Mouse (Mus musculus): ENCODE results near the gene Tipin. TPM values are rescaled to one million over a fixed set of nuclear protein-coding genes. Genes with fewer than 3 reads are reported as not detected.
A peak's percentile ranks its signal among the peaks of the same experiment; 100 is the strongest.
"Not testable (repeated sequence)": the region's sequence is repeated elsewhere in the genome, so short reads cannot be mapped to it uniquely, and the experiment has no call there.

Tipin gene
- polyA plus RNA-seq, 1 experiment, result 104 TPM

- Histone ChIP-seq H3K27ac (ENCODE audit: insufficient read depth, low read length) (no peak overlapping the region), H3K4me3 (ENCODE audit: insufficient read depth, low read length) (peak overlapping the region; percentile 81)
- TF ChIP-seq CTCF (IDR thresholded peaks at IDR 0.05; ENCODE audit: borderline replicate concordance, insufficient read depth, low read length) (no peak), POLR2A (IDR thresholded peaks at IDR 0.05; ENCODE audit: low read depth, low read length) (no peak)
Observed at GRCm38 (mm10) chr9:64282404-64282987, 1.1 kb downstream of the Tipin start.

GRCm38 (mm10) chr9:64303086-64303485, 21.7 kb downstream of the Tipin start:
- not testable (repeated sequence) for H3K4me1 ChIP-seq (ENCODE audit: control insufficient read depth, insufficient read depth, low read length)

More at GRCm38 (mm10) chr9:64282404-64282987, 1.1 kb downstream of the Tipin start:
- peaks cover 5% of the 10 kb centered on the region; the same call in 1 of the 2 replicates for H3K4me1 ChIP-seq (ENCODE audit: control insufficient read depth, insufficient read depth, low read length)

GRCm38 (mm10) chr9:64306476-64307312, 25.3 kb downstream of the Tipin start:
- H3K4me1 ChIP-seq (ENCODE audit: control insufficient read depth, insufficient read depth, low read length), result no peaks in the 10 kb centered on the region
- no peak overlapping the region for H3K4me3 ChIP-seq (ENCODE audit: insufficient read depth, low read length)
- TF ChIP-seq POLR2A (IDR thresholded peaks at IDR 0.05; ENCODE audit: low read depth, low read length) (no peak), CTCF (IDR thresholded peaks at IDR 0.05; ENCODE audit: borderline replicate concordance, insufficient read depth, low read length) (no peak)
- no peak overlapping the region for H3K27ac ChIP-seq (ENCODE audit: insufficient read depth, low read length)

More at GRCm38 (mm10) chr9:64303086-64303485, 21.7 kb downstream of the Tipin start:
- not testable (repeated sequence) for H3K4me3 ChIP-seq (ENCODE audit: insufficient read depth, low read length); H3K27ac ChIP-seq (ENCODE audit: insufficient read depth, low read length)

GRCm38 (mm10) chr9:64310996-64311785, 29.8 kb downstream of the Tipin start:
- H3K27ac ChIP-seq (ENCODE audit: insufficient read depth, low read length), result no peak overlapping the region
- no peak for TF ChIP-seq POLR2A (IDR thresholded peaks at IDR 0.05; ENCODE audit: low read depth, low read length)
- no peak for TF ChIP-seq CTCF (IDR thresholded peaks at IDR 0.05; ENCODE audit: borderline replicate concordance, insufficient read depth, low read length)
- no peaks in the 10 kb centered on the region for H3K4me1 ChIP-seq (ENCODE audit: control insufficient read depth, insufficient read depth, low read length)
- no peak overlapping the region for H3K4me3 ChIP-seq (ENCODE audit: insufficient read depth, low read length)

GRCm38 (mm10) chr9:64312128-64312527, 30.7 kb downstream of the Tipin start:
- Histone ChIP-seq H3K4me3 (ENCODE audit: insufficient read depth, low read length) (no peak overlapping the region), H3K4me1 (ENCODE audit: control insufficient read depth, insufficient read depth, low read length) (no peaks in the 10 kb centered on the region), H3K27ac (ENCODE audit: insufficient read depth, low read length) (no peak overlapping the region)
- TF ChIP-seq CTCF (IDR thresholded peaks at IDR 0.05; ENCODE audit: borderline replicate concordance, insufficient read depth, low read length) (no peak), POLR2A (IDR thresholded peaks at IDR 0.05; ENCODE audit: low read depth, low read length) (no peak)

- TF ChIP-seq CTCF (IDR thresholded peaks at IDR 0.05; ENCODE audit: borderline replicate concordance, insufficient read depth, low read length), result no peak
- no peak for TF ChIP-seq POLR2A (IDR thresholded peaks at IDR 0.05; ENCODE audit: low read depth, low read length)
- H3K27ac ChIP-seq (ENCODE audit: insufficient read depth, low read length), result no peak overlapping the region
- H3K4me1 ChIP-seq (ENCODE audit: control insufficient read depth, insufficient read depth, low read length), result no peaks in the 10 kb centered on the region
- no peak overlapping the region for H3K4me3 ChIP-seq (ENCODE audit: insufficient read depth, low read length)
Observed at GRCm38 (mm10) chr9:64314696-64315095, 33.3 kb downstream of the Tipin start.

- TF ChIP-seq POLR2A (IDR thresholded peaks at IDR 0.05; ENCODE audit: low read depth, low read length) (no peak), CTCF (IDR thresholded peaks at IDR 0.05; ENCODE audit: borderline replicate concordance, insufficient read depth, low read length) (no peak)
- no peaks in the 10 kb centered on the region for H3K4me1 ChIP-seq (ENCODE audit: control insufficient read depth, insufficient read depth, low read length)
- no peak overlapping the region for H3K27ac ChIP-seq (ENCODE audit: insufficient read depth, low read length)
- no peak overlapping the region for H3K4me3 ChIP-seq (ENCODE audit: insufficient read depth, low read length)
Observed at GRCm38 (mm10) chr9:64316986-64317385, 35.6 kb downstream of the Tipin start.

- no peaks in the 10 kb centered on the region for H3K4me1 ChIP-seq (ENCODE audit: control insufficient read depth, insufficient read depth, low read length)
- TF ChIP-seq CTCF (IDR thresholded peaks at IDR 0.05; ENCODE audit: borderline replicate concordance, insufficient read depth, low read length), result no peak
- no peak for TF ChIP-seq POLR2A (IDR thresholded peaks at IDR 0.05; ENCODE audit: low read depth, low read length)
Observed at GRCm38 (mm10) chr9:64323976-64324375, 42.6 kb downstream of the Tipin start.

GRCm38 (mm10) chr9:64335825-64336224, 54.4 kb downstream of the Tipin start:
- no peak overlapping the region for H3K4me3 ChIP-seq (ENCODE audit: insufficient read depth, low read length)
- TF ChIP-seq POLR2A (IDR thresholded peaks at IDR 0.05; ENCODE audit: low read depth, low read length) (no peak), CTCF (IDR thresholded peaks at IDR 0.05; ENCODE audit: borderline replicate concordance, insufficient read depth, low read length) (no peak)
- H3K4me1 ChIP-seq (ENCODE audit: control insufficient read depth, insufficient read depth, low read length), result peaks cover 2% of the 10 kb centered on the region; the same call in 1 of the 2 replicates
- no peak overlapping the region for H3K27ac ChIP-seq (ENCODE audit: insufficient read depth, low read length)

More at GRCm38 (mm10) chr9:64323976-64324375, 42.6 kb downstream of the Tipin start:
- no peak overlapping the region for H3K27ac ChIP-seq (ENCODE audit: insufficient read depth, low read length)
- no peak overlapping the region for H3K4me3 ChIP-seq (ENCODE audit: insufficient read depth, low read length)
